Mouse (Mus musculus): ENCODE measurements around the gene A630089N07Rik. TPM values are rescaled to one million over a fixed set of nuclear protein-coding genes. Genes with fewer than 3 reads are reported as not detected.
"Not testable (repeated sequence)": the region's sequence is repeated elsewhere in the genome, so short reads cannot be mapped to it uniquely, and the experiment has no call there.

Gene A630089N07Rik
- polyA plus RNA-seq (2012; rRNA removed), result 0.65 and 1.3 TPM in 2 replicates

- H3K36me3 ChIP-seq (ENCODE audit: control insufficient read depth, insufficient read depth, low read length); H3K27ac ChIP-seq (ENCODE audit: control insufficient read depth, insufficient read depth, low read depth, low read length); H3K4me1 ChIP-seq (ENCODE audit: control insufficient read depth, insufficient read depth, low read length); H3K27me3 ChIP-seq (ENCODE audit: control insufficient read depth, insufficient read depth, low read length): not testable (repeated sequence)
- peak within 1 kb of the TSS; percentile 87 for H3K4me3 ChIP-seq (ENCODE audit: control insufficient read depth, low read depth, low read length)
Measured at GRCm38 (mm10) chr16:98081889-98082818, at the start of gene A630089N07Rik. Gene A630089N07Rik (minus strand): TSS chr16:98082450.

GRCm38 (mm10) chr16:98107109-98107508 is 24.9 kb upstream of the A630089N07Rik start:
- TF ChIP-seq POLR2A (IDR thresholded peaks at IDR 0.05; ENCODE audit: control insufficient read depth, low read depth, low read length), result no peak
- TF ChIP-seq CTCF (IDR thresholded peaks at IDR 0.05; ENCODE audit: control insufficient read depth, insufficient read depth, insufficient replicate concordance, low read depth, low read length), result no peak
- H3K27me3 ChIP-seq (ENCODE audit: control insufficient read depth, insufficient read depth, low read length), result no peaks in the 10 kb centered on the region
- no peak overlapping the region for H3K27ac ChIP-seq (ENCODE audit: control insufficient read depth, insufficient read depth, low read depth, low read length)
- no peaks in the 10 kb centered on the region for H3K4me1 ChIP-seq (ENCODE audit: control insufficient read depth, insufficient read depth, low read length)
- H3K36me3 ChIP-seq (ENCODE audit: control insufficient read depth, insufficient read depth, low read length), result no peaks in the 10 kb centered on the region
- H3K4me3 ChIP-seq (ENCODE audit: control insufficient read depth, low read depth, low read length), result no peak overlapping the region

GRCm38 (mm10) chr16:98081550-98081888 is 731 bp downstream of the A630089N07Rik start:
- H3K4me1 ChIP-seq (ENCODE audit: control insufficient read depth, insufficient read depth, low read length); H3K27ac ChIP-seq (ENCODE audit: control insufficient read depth, insufficient read depth, low read depth, low read length); H3K36me3 ChIP-seq (ENCODE audit: control insufficient read depth, insufficient read depth, low read length); H3K27me3 ChIP-seq (ENCODE audit: control insufficient read depth, insufficient read depth, low read length): not testable (repeated sequence)
- H3K4me3 ChIP-seq (ENCODE audit: control insufficient read depth, low read depth, low read length), result peak overlapping the region; percentile 87

GRCm38 (mm10) chr16:98081140-98081539 is 1.1 kb downstream of the A630089N07Rik start:
- not testable (repeated sequence) for H3K4me3 ChIP-seq (ENCODE audit: control insufficient read depth, low read depth, low read length); H3K27me3 ChIP-seq (ENCODE audit: control insufficient read depth, insufficient read depth, low read length); H3K4me1 ChIP-seq (ENCODE audit: control insufficient read depth, insufficient read depth, low read length); H3K36me3 ChIP-seq (ENCODE audit: control insufficient read depth, insufficient read depth, low read length); H3K27ac ChIP-seq (ENCODE audit: control insufficient read depth, insufficient read depth, low read depth, low read length)

- H3K4me1 ChIP-seq (ENCODE audit: control insufficient read depth, insufficient read depth, low read length); H3K4me3 ChIP-seq (ENCODE audit: control insufficient read depth, low read depth, low read length); H3K27me3 ChIP-seq (ENCODE audit: control insufficient read depth, insufficient read depth, low read length); H3K36me3 ChIP-seq (ENCODE audit: control insufficient read depth, insufficient read depth, low read length); H3K27ac ChIP-seq (ENCODE audit: control insufficient read depth, insufficient read depth, low read depth, low read length): not testable (repeated sequence)
Measured at GRCm38 (mm10) chr16:98079382-98079781, 2.9 kb downstream of the A630089N07Rik start.

- Histone ChIP-seq H3K27ac (ENCODE audit: control insufficient read depth, insufficient read depth, low read depth, low read length) (no peak overlapping the region), H3K4me3 (ENCODE audit: control insufficient read depth, low read depth, low read length) (no peak overlapping the region), H3K4me1 (ENCODE audit: control insufficient read depth, insufficient read depth, low read length) (no peaks in the 10 kb centered on the region), H3K27me3 (ENCODE audit: control insufficient read depth, insufficient read depth, low read length) (no peaks in the 10 kb centered on the region), H3K36me3 (ENCODE audit: control insufficient read depth, insufficient read depth, low read length) (no peaks in the 10 kb centered on the region)
- TF ChIP-seq CTCF (IDR thresholded peaks at IDR 0.05; ENCODE audit: control insufficient read depth, insufficient read depth, insufficient replicate concordance, low read depth, low read length) (no peak), POLR2A (IDR thresholded peaks at IDR 0.05; ENCODE audit: control insufficient read depth, low read depth, low read length) (no peak)
Measured at GRCm38 (mm10) chr16:98041676-98042075, 40.6 kb downstream of the A630089N07Rik start.

GRCm38 (mm10) chr16:98034971-98035370 is 47.3 kb downstream of the A630089N07Rik start:
- H3K36me3 ChIP-seq (ENCODE audit: control insufficient read depth, insufficient read depth, low read length); H3K4me3 ChIP-seq (ENCODE audit: control insufficient read depth, low read depth, low read length); H3K4me1 ChIP-seq (ENCODE audit: control insufficient read depth, insufficient read depth, low read length); H3K27me3 ChIP-seq (ENCODE audit: control insufficient read depth, insufficient read depth, low read length); H3K27ac ChIP-seq (ENCODE audit: control insufficient read depth, insufficient read depth, low read depth, low read length): not testable (repeated sequence)

- H3K4me1 ChIP-seq (ENCODE audit: control insufficient read depth, insufficient read depth, low read length); H3K36me3 ChIP-seq (ENCODE audit: control insufficient read depth, insufficient read depth, low read length); H3K27ac ChIP-seq (ENCODE audit: control insufficient read depth, insufficient read depth, low read depth, low read length); H3K27me3 ChIP-seq (ENCODE audit: control insufficient read depth, insufficient read depth, low read length); H3K4me3 ChIP-seq (ENCODE audit: control insufficient read depth, low read depth, low read length): not testable (repeated sequence)
Measured at GRCm38 (mm10) chr16:98026186-98026585, 56.1 kb downstream of the A630089N07Rik start.

Measured in testis, adult 2 months (tissue).